Mouse (Mus musculus): Measurements from ENCODE around the gene Ing4. TPM values are rescaled to one million over a fixed set of nuclear protein-coding genes. Genes with fewer than 3 reads are reported as not detected.
"Not testable (repeated sequence)": the region's sequence is repeated elsewhere in the genome, so short reads cannot be mapped to it uniquely, and the experiment has no call there.

The Ing4 gene
- polyA plus RNA-seq, 1 experiment from 2014 or later, result 134 TPM

- Histone ChIP-seq H3K4me3 (ENCODE audit: low read depth, low read length) (no peak overlapping the region), H3K4me1 (ENCODE audit: control insufficient read depth, insufficient read depth, low read length) (no peaks in the 10 kb centered on the region), H3K27me3 (ENCODE audit: control insufficient read depth, insufficient read depth, low read length) (no peaks in the 10 kb centered on the region), H3K4me2 (ENCODE audit: low read depth, severe bottlenecking) (no peak overlapping the region), H3K27ac (replicated peaks; ENCODE audit: low read depth, low read length) (no peak overlapping the region), H3K36me3 (ENCODE audit: control insufficient read depth, insufficient read depth, low read length) (peaks cover 10% of the 10 kb centered on the region), H3K9me3 (ENCODE audit: control insufficient read depth, low read length) (no peaks in the 10 kb centered on the region), H3K9ac (ENCODE audit: low read length) (no peak overlapping the region)
- DNase-seq (ENCODE audit: low spot score) (no peak), ATAC-seq (ENCODE audit: insufficient number of reproducible peaks, low FRiP score, low TSS enrichment, low read depth) (no peak)
- WGBS, result 94% methylated on average over 3 of the region's 3 CpGs
Observed at GRCm38 (mm10) chr6:125017682-125018081, 21.9 kb upstream of the Ing4 start.

- not testable (repeated sequence) for H3K9me3 ChIP-seq (ENCODE audit: control insufficient read depth, low read length); H3K4me3 ChIP-seq (ENCODE audit: low read depth, low read length); H3K4me1 ChIP-seq (ENCODE audit: control insufficient read depth, insufficient read depth, low read length); H3K4me2 ChIP-seq (ENCODE audit: low read depth, severe bottlenecking); H3K27ac ChIP-seq (replicated peaks; ENCODE audit: low read depth, low read length); H3K9ac ChIP-seq (ENCODE audit: low read length); H3K27me3 ChIP-seq (ENCODE audit: control insufficient read depth, insufficient read depth, low read length)
- 29% methylated on average over 7 of the region's 9 CpGs for WGBS
- DNase-seq (ENCODE audit: low spot score) (peak; percentile 83), ATAC-seq (ENCODE audit: insufficient number of reproducible peaks, low FRiP score, low TSS enrichment, low read depth) (0 out of 2 replicates have a peak, but pooled peaks have one; percentile 32)
- peaks cover 18% of the 10 kb centered on the region; the same call in 1 of the 2 replicates for H3K36me3 ChIP-seq (ENCODE audit: control insufficient read depth, insufficient read depth, low read length)
Observed at GRCm38 (mm10) chr6:125030532-125030931, 9.0 kb upstream of the Ing4 start.

- H3K9me3 ChIP-seq (ENCODE audit: control insufficient read depth, low read length), result no peaks in the 10 kb centered on the region
- peaks cover 24% of the 10 kb centered on the region for H3K36me3 ChIP-seq (ENCODE audit: control insufficient read depth, insufficient read depth, low read length)
- H3K4me3 ChIP-seq (ENCODE audit: low read depth, low read length), result no peak overlapping the region
- H3K4me1 ChIP-seq (ENCODE audit: control insufficient read depth, insufficient read depth, low read length), result no peaks in the 10 kb centered on the region
- H3K27me3 ChIP-seq (ENCODE audit: control insufficient read depth, insufficient read depth, low read length), result no peaks in the 10 kb centered on the region
- no peak overlapping the region for H3K9ac ChIP-seq (ENCODE audit: low read length)
- ATAC-seq (ENCODE audit: insufficient number of reproducible peaks, low FRiP score, low TSS enrichment, low read depth) (no peak), DNase-seq (ENCODE audit: low spot score) (no peak)
- 94% methylated on average over 16 of the region's 16 CpGs for WGBS
- H3K27ac ChIP-seq (replicated peaks; ENCODE audit: low read depth, low read length), result no peak overlapping the region
- H3K4me2 ChIP-seq (ENCODE audit: low read depth, severe bottlenecking), result no peak overlapping the region
Observed at GRCm38 (mm10) chr6:125031604-125032003, 8.0 kb upstream of the Ing4 start.

- H3K9me3 ChIP-seq (ENCODE audit: control insufficient read depth, low read length), result no peaks in the 10 kb centered on the region
- no peaks in the 10 kb centered on the region for H3K27me3 ChIP-seq (ENCODE audit: control insufficient read depth, insufficient read depth, low read length)
- DNase-seq (ENCODE audit: low spot score), result no peak
- peak overlapping the region; percentile 39 for H3K9ac ChIP-seq (ENCODE audit: low read length)
- peak overlapping the region; percentile 24 for H3K4me2 ChIP-seq (ENCODE audit: low read depth, severe bottlenecking)
- H3K27ac ChIP-seq (replicated peaks; ENCODE audit: low read depth, low read length), result peak overlapping the region; percentile 44; the same call in 1 of the 2 replicates
- 94% methylated on average over 4 of the region's 4 CpGs for WGBS
- H3K4me3 ChIP-seq (ENCODE audit: low read depth, low read length), result no peak overlapping the region
- no peaks in the 10 kb centered on the region for H3K4me1 ChIP-seq (ENCODE audit: control insufficient read depth, insufficient read depth, low read length)
- ATAC-seq (ENCODE audit: insufficient number of reproducible peaks, low FRiP score, low TSS enrichment, low read depth), result no peak
- peaks cover 10% of the 10 kb centered on the region for H3K36me3 ChIP-seq (ENCODE audit: control insufficient read depth, insufficient read depth, low read length)
Observed at GRCm38 (mm10) chr6:125038666-125039065, 894 bp upstream of the Ing4 start.

- H3K27me3 ChIP-seq (ENCODE audit: control insufficient read depth, insufficient read depth, low read length), result no peaks in the 10 kb centered on the region
- no peak; the same call in 1 of the 2 replicates for ATAC-seq (ENCODE audit: insufficient number of reproducible peaks, low FRiP score, low TSS enrichment, low read depth)
- H3K4me3 ChIP-seq (ENCODE audit: low read depth, low read length), result peak overlapping the region; percentile 61
- peak overlapping the region; percentile 39 for H3K9ac ChIP-seq (ENCODE audit: low read length)
- no peak for DNase-seq (ENCODE audit: low spot score)
- 5% methylated on average over 8 of the region's 8 CpGs for WGBS
- peak overlapping the region; percentile 24 for H3K4me2 ChIP-seq (ENCODE audit: low read depth, severe bottlenecking)
- no peaks in the 10 kb centered on the region for H3K9me3 ChIP-seq (ENCODE audit: control insufficient read depth, low read length)
- no peaks in the 10 kb centered on the region for H3K4me1 ChIP-seq (ENCODE audit: control insufficient read depth, insufficient read depth, low read length)
- H3K36me3 ChIP-seq (ENCODE audit: control insufficient read depth, insufficient read depth, low read length), result peaks cover 10% of the 10 kb centered on the region
- peak overlapping the region; percentile 44 for H3K27ac ChIP-seq (replicated peaks; ENCODE audit: low read depth, low read length)
Observed at GRCm38 (mm10) chr6:125039131-125039530, 429 bp upstream of the Ing4 start.

GRCm38 (mm10) chr6:125040221-125040620, 661 bp downstream of the Ing4 start:
- Histone ChIP-seq H3K4me3 (ENCODE audit: low read depth, low read length) (peak overlapping the region; percentile 61), H3K4me1 (ENCODE audit: control insufficient read depth, insufficient read depth, low read length) (no peaks in the 10 kb centered on the region), H3K27me3 (ENCODE audit: control insufficient read depth, insufficient read depth, low read length) (no peaks in the 10 kb centered on the region), H3K27ac (replicated peaks; ENCODE audit: low read depth, low read length) (peak overlapping the region; percentile 65), H3K36me3 (ENCODE audit: control insufficient read depth, insufficient read depth, low read length) (peaks cover 7% of the 10 kb centered on the region), H3K4me2 (ENCODE audit: low read depth, severe bottlenecking) (peak overlapping the region; percentile 83), H3K9ac (ENCODE audit: low read length) (peak overlapping the region; percentile 74), H3K9me3 (ENCODE audit: control insufficient read depth, low read length) (no peaks in the 10 kb centered on the region)
- 15% methylated on average over 7 of the region's 7 CpGs for WGBS
- DNase-seq (ENCODE audit: low spot score) (no peak), ATAC-seq (ENCODE audit: insufficient number of reproducible peaks, low FRiP score, low TSS enrichment, low read depth) (no peak)

GRCm38 (mm10) chr6:125041047-125041446, 1.5 kb downstream of the Ing4 start:
- no peak for DNase-seq (ENCODE audit: low spot score)
- Histone ChIP-seq H3K9me3 (ENCODE audit: control insufficient read depth, low read length) (no peaks in the 10 kb centered on the region), H3K36me3 (ENCODE audit: control insufficient read depth, insufficient read depth, low read length) (peaks cover 4% of the 10 kb centered on the region), H3K4me3 (ENCODE audit: low read depth, low read length) (no peak overlapping the region), H3K27me3 (ENCODE audit: control insufficient read depth, insufficient read depth, low read length) (no peaks in the 10 kb centered on the region), H3K9ac (ENCODE audit: low read length) (no peak overlapping the region), H3K27ac (replicated peaks; ENCODE audit: low read depth, low read length) (no peak overlapping the region), H3K4me2 (ENCODE audit: low read depth, severe bottlenecking) (0 out of 2 replicates have a peak overlapping the region, but pooled peaks have one; percentile 83), H3K4me1 (ENCODE audit: control insufficient read depth, insufficient read depth, low read length) (no peaks in the 10 kb centered on the region)
- ATAC-seq (ENCODE audit: insufficient number of reproducible peaks, low FRiP score, low TSS enrichment, low read depth), result no peak
- 93% methylated on average over 7 of the region's 7 CpGs for WGBS

- H3K4me1 ChIP-seq (ENCODE audit: control insufficient read depth, insufficient read depth, low read length), result no peaks in the 10 kb centered on the region
- no peaks in the 10 kb centered on the region for H3K27me3 ChIP-seq (ENCODE audit: control insufficient read depth, insufficient read depth, low read length)
- no peaks in the 10 kb centered on the region for H3K9me3 ChIP-seq (ENCODE audit: control insufficient read depth, low read length)
- H3K36me3 ChIP-seq (ENCODE audit: control insufficient read depth, insufficient read depth, low read length), result peaks cover 6% of the 10 kb centered on the region
- no peak overlapping the region for H3K4me3 ChIP-seq (ENCODE audit: low read depth, low read length)
- no peak overlapping the region for H3K9ac ChIP-seq (ENCODE audit: low read length)
- no peak overlapping the region for H3K27ac ChIP-seq (replicated peaks; ENCODE audit: low read depth, low read length)
- 94% methylated on average over 7 of the region's 7 CpGs for WGBS
- no peak overlapping the region for H3K4me2 ChIP-seq (ENCODE audit: low read depth, severe bottlenecking)
- no peak for ATAC-seq (ENCODE audit: insufficient number of reproducible peaks, low FRiP score, low TSS enrichment, low read depth)
- DNase-seq (ENCODE audit: low spot score), result no peak
Observed at GRCm38 (mm10) chr6:125042081-125042480, 2.5 kb downstream of the Ing4 start.

GRCm38 (mm10) chr6:125046691-125047090, 7.1 kb downstream of the Ing4 start:
- Histone ChIP-seq H3K4me1 (ENCODE audit: control insufficient read depth, insufficient read depth, low read length) (no peaks in the 10 kb centered on the region), H3K36me3 (ENCODE audit: control insufficient read depth, insufficient read depth, low read length) (peaks cover 27% of the 10 kb centered on the region), H3K4me2 (ENCODE audit: low read depth, severe bottlenecking) (no peak overlapping the region), H3K4me3 (ENCODE audit: low read depth, low read length) (no peak overlapping the region), H3K27ac (replicated peaks; ENCODE audit: low read depth, low read length) (no peak overlapping the region), H3K9me3 (ENCODE audit: control insufficient read depth, low read length) (no peaks in the 10 kb centered on the region), H3K27me3 (ENCODE audit: control insufficient read depth, insufficient read depth, low read length) (no peaks in the 10 kb centered on the region), H3K9ac (ENCODE audit: low read length) (no peak overlapping the region)
- DNase-seq (ENCODE audit: low spot score) (peak; percentile 85), ATAC-seq (ENCODE audit: insufficient number of reproducible peaks, low FRiP score, low TSS enrichment, low read depth) (no peak)
- 42% methylated on average over 5 of the region's 5 CpGs for WGBS
